Mouse (Mus musculus) lung, postnatal 0 days (tissue): ENCODE data around the gene Hoxd8.

Source experiments
- CTCF ChIP-seq: IDR thresholded peaks from 2 replicates; pipeline ENCODE4 v1.5.1; 2016; ENCODE audit warnings: antibody characterized with exemption, mild to moderate bottlenecking
- EP300 ChIP-seq: IDR thresholded peaks from 2 replicates; pipeline ENCODE4 v1.6.1; 2016; ENCODE audit warnings: antibody characterized with exemption, mild to moderate bottlenecking, control low read depth

GRCm38 (mm10) chr2:74669230-74669578 lies 35.2 kb upstream of the Hoxd8 start:
- no peak for TF ChIP-seq CTCF
- TF ChIP-seq EP300: no peak
